Mouse (Mus musculus): ENCODE data around the gene Zfyve28.

Zfyve28 gene

DNA sequence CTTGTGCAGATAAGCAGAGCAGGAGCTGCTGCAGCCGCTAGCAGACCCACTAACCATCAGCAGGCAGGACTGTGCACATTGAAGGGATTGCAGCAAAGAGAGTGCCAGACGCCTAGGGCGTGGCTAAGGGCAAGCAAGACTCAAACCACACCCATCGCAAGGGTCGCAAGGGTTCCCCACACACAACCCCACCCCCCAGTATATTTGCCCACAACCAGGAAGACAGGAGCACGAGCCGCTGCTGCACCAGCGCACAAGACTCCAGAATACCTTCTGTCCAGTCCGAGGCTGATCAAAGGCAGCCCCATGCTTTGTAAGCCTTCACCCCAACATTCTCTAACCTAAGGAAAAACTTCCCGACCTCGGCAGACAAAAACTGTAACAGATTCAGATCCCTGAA lies 1.7 kb downstream of the Zfyve28 start:
- DNase-seq (ENCODE audit: low read depth, low spot score), result no peak

DNA sequence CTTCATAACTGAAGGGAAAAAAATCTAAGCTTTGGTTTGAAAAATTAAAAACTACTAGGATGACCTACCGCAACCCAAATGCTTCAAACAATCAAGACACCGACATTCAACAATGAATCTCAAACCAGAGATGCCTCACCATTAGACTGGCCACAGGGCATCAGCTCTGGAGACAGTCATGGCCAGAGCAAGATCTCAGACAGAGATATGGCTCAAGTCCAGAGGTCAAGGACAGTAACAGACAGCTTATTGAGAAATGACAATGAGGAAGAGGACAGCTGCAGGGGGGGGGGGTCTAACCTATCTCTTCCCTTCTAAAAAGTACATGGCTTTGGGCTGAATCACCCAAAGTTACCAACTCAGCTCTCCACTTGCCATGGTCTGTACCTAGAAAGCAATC lies 3.0 kb downstream of the Zfyve28 start:
- no peak for DNase-seq (ENCODE audit: low read depth, low spot score)

DNA sequence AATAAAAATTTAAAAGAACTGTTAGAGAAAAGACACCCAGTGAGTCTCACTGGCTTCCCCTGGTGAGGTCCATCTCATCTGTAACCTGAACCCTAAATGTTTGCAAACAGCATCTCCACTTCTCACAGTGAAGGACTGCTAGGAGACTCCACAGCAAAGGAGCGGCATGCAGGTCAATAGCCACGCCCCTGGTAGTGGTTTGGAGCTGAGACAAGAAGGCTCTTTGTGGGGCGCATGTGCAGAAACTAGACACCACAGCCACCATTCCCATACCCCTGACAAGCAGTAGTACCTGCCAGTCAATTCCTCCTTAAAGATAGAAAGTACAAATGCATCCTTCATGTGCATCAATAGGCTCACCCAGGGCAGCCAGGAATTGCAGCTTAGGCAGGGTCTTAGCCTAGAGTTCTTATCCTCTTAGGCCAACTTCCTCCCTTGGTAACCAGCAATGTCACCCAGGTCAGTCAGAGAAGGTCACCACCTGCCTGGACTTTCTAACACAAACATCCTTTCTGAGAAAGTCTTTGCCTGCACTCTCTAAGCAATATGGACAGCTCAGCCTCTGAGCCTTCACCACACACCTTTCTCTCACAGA lies 4.0 kb downstream of the Zfyve28 start:
- no peak for DNase-seq (ENCODE audit: low read depth, low spot score)

DNA sequence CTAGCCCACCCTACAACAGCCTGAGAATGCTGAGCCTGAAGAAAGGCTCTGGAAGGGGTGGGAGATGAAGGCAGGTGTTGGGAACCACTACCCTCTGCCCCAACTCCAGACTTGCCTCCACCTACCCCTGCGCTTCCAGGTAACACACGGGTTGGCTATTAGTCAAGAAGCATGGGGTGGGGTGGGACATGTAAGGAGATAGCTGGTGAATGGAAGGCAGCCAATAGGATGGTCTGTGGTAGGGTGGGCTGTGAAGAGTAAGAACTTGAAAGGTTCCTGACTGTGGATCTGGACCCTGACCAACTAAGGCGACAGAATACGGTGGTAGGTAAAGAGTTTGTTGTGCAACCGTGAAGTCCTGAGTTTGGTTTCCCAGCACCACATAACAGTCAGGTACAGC lies 4.9 kb downstream of the Zfyve28 start:
- no peak for DNase-seq (ENCODE audit: low read depth, low spot score)

DNA sequence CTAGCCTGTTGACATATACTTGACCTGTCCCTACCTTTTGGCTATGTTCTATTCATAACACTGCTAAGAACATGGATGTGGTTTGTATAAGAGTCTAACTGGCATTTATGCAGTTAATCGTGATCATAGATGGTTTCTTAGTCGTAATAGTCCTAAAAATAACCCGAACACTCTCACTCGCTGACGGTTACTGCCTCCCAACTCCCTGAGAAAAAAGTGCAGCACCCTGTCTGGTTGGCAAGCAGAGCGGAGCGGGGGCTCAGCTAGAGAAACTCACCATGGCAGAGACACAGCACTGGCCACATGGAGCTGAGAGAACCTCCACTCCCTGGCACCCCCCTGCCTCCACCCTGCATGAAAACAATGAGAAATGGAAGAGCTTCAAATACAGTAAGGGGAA lies 7.3 kb downstream of the Zfyve28 start:
- DNase-seq (ENCODE audit: low read depth, low spot score), result no peak

DNA sequence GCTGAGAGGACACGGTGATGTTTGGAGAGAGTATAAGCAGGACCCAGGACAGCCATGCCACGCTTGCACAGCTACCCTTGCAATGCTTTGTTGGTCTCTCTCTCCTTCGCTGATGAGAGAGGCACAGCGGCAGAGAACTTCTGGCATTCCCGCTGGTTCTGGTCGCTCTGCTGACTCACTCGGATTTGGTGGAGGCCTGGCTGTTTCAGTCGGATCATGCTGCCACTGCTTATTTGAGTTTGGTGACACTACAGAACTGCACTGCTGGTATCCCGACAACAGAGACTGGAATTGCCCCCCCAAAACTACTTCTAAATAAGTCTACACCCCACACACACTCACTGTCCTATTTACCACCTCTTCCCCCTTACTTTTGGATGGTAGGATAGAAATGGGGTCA lies 9.0 kb downstream of the Zfyve28 start:
- DNase-seq (ENCODE audit: low read depth, low spot score), result no peak

DNA sequence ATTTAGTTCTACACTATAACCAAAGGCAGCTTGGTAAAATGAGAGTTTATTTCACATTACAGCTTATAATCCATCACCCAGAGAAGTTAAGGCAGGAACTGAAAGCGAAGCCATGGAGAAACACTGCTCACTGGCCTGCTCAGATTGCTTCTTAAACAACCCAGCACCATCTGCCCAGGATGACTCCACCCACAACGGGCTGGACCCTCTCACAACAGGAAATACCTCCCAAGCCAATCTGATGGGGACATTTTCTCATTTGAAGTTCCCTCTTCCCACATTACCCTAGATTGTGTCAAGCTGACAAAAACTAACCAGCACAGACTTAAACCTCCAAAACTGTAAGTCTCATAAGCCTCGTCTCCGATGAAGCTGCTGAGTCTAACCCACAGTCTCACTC lies 10.2 kb downstream of the Zfyve28 start:
- DNase-seq (ENCODE audit: low read depth, low spot score), result no peak

DNA sequence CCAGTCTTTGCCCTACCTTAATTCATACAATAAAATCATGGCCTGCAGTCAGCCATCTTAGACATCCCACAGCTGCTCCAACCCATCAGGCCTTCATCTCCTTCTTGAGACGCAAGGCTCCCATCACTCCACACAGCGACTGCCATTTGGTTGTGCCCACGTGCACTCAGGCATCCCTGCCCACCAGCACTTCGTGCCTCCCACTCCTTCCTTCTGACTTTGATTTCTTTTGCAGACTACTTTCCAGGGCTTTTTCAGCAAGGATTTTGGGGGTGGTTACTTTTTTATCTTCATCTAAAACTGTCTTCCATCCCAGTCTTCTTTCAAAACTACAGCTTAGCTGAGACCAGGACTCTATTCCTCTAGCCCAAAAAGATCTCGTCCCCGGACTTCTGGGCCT lies 11.5 kb downstream of the Zfyve28 start:
- no peak for DNase-seq (ENCODE audit: low read depth, low spot score)

DNA sequence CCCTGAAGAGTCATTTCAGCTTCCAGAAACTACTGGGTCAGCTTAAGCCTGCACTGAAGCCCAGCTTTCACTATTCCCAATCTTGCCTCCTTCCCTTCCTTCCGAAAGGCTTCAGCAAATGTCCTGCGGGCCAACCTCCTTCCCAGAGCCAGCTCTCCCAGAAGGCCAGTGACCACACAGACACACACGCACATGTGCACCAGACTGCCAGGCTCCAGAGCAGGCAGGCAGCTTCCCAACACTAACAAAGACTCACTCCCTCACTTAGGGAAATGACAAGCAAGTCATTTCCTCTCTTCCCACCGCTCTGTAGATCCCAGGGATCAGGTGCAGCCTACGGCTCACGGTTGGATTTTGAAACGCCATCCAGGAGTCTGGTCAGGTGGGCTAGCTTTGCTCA lies 12.1 kb downstream of the Zfyve28 start:
- no peak for DNase-seq (ENCODE audit: low read depth, low spot score)

DNA sequence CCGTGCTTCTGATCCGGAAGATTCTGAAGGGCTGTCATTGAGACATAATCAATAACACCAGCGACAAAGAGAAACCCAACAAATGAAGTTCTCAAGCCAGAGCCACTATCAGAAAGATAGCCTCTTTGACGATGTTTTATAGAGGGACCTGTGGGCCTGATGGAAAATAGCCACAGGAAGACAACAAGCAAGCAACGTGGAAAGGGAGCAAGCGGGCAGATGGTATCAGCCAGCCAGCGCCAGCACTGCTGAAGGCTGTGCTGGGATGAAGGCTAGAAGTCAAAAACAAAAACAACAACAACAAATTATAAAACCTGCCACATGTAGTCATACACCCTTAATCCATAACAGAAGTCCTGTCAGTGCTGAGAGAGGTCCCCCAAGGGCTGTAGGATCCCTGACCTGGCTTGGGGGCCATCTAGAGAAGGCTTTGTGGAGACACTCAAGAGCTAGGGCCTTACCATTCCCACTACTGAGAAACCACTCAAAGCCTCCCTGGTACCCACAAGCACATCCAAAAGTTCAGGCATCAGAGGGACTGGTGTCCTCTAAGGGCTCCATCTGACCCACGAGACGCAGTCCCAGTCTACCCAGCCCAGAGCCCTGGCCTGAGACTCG lies 13.5 kb downstream of the Zfyve28 start:
- no peak for DNase-seq (ENCODE audit: low read depth, low spot score)

DNA sequence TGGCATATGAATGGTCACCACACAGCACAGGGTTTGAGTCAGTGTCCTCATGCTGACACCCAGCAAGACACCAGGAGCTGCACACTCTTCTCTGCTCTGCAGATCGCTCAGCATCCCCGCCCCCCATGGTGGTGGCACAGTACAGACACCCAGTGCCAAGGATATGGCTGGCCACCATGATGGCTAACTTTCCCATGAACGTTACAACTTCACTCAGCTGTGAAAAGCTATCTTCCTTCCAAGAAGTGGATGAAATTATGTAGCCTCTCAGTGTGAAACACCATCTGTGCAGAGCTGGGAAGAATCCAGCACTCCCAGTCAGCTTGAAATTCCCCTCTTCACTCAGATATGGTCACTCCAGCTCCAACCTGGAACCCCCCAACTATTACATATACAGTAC lies 14.0 kb downstream of the Zfyve28 start:
- DNase-seq (ENCODE audit: low read depth, low spot score), result no peak

DNA sequence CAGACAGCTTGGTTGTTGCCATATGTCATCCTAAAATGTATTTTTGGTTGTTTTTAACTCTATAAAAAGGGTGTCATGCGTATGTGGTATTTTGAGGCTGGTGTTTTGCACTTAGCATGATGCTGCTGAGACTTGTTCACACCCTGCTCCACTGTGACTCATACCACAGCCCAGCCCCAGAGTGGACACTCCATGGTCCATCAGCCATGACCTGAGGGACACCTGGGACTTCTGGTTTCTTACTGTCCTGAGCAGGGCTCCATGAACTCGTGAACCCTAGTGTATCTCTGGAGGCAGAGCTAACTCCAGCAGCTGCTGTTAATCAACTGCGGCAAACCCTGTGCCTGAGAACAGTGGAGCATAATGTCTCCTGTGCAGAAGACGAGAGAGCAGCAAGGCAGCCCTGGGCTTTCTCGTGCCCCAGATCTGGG lies 15.0 kb downstream of the Zfyve28 start:
- DNase-seq (ENCODE audit: low read depth, low spot score), result no peak

DNA sequence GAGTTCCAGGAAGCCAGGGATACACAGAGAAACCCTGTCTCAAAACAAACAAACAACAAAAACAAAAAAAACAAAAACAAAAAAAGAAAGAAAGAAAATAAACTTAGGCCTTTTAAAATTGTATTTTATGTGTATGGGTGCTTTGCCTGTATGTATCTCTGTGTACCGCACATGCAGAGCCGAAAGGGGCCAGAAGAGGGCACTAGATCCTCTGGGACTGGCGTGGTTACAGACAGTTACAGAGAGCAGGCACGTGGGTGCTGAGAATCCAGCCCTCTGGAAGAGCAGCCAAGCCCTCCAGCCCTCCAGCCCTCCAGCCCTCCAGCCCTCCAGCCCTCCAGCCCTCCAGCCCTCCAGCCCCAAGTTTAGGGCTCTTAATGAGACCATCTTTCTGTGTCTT lies 16.5 kb downstream of the Zfyve28 start:
- DNase-seq (ENCODE audit: low read depth, low spot score), result no peak

DNA sequence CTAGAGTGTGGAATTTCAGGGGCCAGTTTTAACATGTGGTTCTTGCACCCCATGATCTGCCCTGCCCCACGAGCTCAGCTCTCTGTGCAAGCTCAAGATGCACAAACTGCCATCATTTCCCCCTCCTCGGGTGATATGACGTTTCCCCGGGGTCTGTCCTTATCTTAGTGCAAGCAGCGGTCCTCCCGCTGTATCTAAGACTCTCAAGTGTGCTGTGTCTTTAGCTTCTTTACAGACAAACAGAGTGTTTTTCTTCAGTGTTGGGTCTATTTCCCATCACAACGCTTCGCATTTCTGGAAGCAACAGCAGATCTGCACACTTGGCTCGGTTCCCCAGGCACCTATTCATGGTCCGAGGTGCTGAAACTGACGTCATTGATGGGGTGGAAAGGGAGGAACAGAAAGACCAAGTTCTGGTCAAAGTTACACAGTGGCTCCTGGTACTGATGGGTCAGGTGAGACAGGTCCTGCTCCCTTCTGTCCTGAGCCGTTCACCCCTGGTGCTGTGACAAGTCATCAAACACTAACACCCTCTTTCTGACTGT lies 18.3 kb downstream of the Zfyve28 start:
- no peak for DNase-seq (ENCODE audit: low read depth, low spot score)

DNA sequence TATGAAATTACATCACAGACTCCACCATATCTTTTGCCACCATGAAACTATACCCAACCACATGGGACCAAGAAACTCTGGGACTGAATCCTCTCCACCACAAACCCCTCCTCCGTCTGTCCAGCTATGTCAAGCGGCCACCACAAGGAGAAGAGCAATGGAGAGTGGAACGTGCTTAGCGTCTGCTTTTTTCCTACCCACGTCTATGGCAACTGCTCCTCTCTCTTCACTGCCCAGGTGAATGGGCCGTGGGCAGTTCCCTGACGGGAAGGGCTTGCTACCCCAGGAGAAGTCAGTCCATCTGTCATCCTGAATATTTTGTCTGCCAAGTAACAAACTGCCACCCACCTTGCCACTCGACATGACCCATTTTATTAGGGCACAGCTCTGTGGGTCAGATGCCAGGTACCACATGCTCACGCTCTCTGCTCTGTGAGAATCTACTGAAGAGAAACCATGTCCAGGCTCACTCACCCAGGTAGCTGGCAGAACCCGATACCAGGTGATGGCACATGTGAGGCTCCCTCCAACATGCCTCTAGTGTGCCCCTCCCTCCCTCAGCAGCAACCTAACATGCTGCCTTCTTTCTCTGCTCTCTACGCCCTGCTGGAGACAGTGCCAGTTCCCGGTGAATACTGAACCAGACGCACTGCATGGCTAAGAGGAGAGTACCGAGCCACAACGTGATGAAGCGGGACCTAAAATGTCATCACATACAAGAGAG lies 18.9 kb downstream of the Zfyve28 start:
- no peak for DNase-seq (ENCODE audit: low read depth, low spot score)

DNA sequence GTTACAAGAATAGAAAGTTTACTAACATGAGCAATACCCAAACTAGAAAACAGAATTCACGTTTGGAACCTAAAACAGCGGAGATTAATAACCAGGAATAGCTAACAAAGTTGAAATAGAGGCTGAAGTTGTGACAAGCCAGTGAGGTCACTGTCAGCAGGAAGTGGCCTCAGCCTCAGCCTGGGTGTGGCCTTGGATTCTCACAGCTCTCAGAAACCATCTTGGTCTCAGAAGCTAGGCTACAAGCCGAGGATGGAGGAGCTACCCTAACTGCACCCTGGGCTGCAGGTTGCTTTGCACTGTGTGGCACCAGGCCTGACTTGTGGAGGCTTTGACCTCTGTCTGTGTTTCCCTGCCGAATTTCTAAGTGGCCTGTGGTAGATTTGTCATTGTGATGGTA lies 22.2 kb downstream of the Zfyve28 start:
- no peak for DNase-seq (ENCODE audit: low read depth, low spot score)

DNA sequence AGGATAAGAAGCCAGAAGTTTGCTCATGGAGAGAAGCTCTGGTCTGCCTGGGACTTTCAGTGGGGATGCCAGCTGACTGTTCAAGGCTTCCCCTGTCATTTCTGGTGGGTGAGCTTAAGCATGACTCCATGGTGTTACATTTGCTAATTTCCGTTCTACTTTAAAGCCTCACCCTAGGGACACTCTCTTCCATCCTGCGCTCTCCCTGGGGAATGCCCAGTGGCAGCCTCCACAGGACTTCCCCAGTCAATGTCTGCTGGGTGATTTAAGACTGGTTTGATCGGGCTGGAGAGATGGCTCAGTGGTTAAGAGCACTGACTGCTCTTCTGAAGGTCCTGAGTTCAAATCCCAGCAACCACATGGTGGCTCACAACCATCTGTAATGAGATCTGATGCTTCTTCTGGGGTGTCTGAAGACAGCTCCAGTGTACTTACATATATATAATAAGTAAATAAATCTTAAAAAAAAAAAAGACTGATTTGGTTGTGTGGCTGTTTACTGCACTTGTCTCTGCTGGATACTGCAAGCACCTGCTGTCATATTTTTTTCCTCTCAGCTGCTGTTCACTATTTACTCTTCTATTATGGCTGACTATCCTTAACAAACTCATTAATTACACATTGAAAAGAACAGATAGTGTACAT lies 29.0 kb downstream of the Zfyve28 start:
- no peak for DNase-seq (ENCODE audit: low read depth, low spot score)

DNA sequence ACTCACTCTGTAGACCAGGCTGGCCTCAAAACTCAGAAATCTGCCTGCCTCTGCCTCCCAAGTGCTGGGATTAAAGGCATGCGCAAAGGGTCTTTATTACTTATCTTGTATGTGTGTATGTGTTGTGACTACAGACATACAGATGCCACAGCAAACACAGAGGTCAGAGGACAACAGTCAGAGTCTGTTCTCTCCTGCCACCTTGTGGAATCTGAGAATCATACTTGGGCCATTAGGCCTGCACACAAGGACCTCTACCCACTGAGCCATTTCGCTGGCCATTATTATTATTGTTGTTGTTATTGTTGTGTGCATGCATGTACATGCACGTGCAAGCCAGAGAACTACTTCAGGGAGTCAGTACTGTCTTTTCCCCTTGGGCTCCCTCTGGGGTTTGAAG lies 33.1 kb downstream of the Zfyve28 start:
- DNase-seq (ENCODE audit: low read depth, low spot score), result no peak

DNA sequence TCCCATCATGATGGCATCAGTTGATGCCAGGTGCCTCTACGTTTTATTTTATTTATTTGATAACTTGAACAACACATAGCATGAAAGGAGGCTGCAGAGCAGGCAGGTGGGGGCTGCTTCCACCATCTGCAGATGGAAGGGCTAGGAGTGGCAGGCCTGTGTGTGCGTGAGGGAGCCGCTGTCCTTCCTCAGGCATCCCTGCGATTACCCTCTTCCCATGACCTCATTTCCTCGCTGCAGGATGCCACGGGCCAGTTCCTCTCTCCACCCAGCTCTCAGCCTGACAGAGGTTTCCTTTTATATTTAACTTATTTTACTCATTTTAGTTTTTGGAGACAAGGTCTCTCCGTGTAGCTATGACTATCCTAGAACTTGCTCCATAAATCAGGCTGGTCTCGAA lies 33.9 kb downstream of the Zfyve28 start:
- no peak for DNase-seq (ENCODE audit: low read depth, low spot score)

DNA sequence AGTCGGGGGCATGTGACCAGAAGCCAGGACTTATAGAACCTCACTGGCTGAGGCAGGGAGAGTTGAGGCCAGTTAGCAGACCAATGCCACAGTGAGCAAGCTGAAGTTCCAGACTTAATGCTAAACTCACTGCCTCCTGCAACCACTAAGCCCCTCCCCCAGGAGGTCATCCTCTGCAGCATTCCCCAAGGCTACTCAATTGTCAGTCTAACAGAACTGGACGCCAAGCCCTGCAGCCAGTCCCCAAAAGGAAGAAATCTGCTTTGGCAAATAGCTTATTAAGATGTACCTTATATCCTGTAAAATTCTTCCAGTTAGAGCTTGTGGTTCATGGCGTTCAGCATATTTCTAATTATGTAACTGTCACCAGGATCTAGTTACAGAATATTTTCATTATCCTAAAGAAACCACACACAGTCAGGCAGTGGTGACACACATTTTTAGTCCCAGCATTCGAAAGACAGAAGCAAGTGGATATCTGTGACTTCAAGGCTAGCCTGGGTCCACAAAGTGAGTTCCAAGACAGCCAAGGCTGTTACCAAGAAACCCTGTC lies 35.2 kb downstream of the Zfyve28 start:
- no peak for DNase-seq (ENCODE audit: low read depth, low spot score)

DNA sequence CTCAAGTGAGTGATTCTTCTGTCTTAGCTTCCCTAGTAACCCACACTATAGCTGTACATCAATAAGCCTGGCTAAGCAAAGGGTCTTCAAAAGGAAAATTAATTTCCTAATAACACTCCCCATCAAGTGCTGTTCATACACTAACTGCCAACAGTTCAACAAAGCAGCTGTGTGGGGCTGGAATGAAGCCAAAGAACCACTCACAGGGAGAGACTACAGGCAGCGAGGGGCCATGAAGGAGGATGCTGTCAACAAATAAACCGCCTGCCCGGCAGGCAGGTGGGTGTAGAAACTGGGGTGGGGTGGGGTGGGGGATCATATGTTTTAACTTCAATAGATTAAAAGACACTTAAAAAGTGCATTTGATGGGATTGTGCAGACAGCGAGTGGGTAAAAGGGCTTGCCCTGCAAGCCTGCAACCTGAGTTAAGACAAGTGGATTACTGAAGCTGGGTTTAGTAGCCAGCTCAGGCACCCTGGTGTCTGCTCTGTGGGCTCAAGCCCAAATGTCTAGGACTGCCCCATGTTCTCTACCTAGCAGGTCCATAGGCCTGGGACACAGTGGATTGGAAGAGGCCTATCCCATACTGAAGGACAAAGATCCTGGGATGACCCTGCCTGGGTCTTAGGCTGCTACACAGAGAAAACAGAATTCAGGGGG lies 35.8 kb downstream of the Zfyve28 start:
- peak; percentile 34 for DNase-seq (ENCODE audit: low read depth, low spot score)

DNA sequence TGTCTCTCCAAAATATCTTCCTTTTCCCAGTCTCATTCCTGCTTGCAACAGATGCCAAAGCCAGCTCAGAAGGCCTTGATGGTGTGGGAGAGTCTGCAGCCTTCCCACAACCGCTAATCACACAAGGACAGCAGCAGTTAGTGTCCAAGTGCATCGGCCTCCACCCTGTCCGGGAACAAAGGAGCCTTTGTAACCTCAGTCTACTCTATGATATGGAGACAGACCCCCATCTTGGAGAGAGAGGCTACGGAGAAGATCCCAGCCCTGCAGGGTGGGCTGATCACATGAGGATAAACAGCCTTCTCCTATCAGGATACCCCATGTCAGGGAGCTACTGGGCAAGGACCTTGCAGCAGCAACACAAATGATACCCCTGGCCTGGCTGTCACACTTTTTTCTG lies 36.5 kb downstream of the Zfyve28 start:
- no peak for DNase-seq (ENCODE audit: low read depth, low spot score)
